Mouse (Mus musculus) thymus, postnatal 14 days (tissue): Measurements from ENCODE around the gene Phf19.

Experiments
- DNase-seq: peaks from one replicate; pipeline ENCODE4 v3.0.0; 2021

Phf19 gene

GRCm38 (mm10) chr2:34913218-34914068 lies at the start of gene Phf19:
TSS of gene Phf19 (minus strand) at chr2:34914026.
- DNase-seq, result peak; percentile 84

- DNase-seq, result peak; percentile 86
Observed at GRCm38 (mm10) chr2:34963371-34963956, 49.6 kb upstream of the Phf19 start.

- DNase-seq, result peak; percentile 73
Observed at GRCm38 (mm10) chr2:34962893-34963292, 49.1 kb upstream of the Phf19 start.

- no peak for DNase-seq
Observed at GRCm38 (mm10) chr2:34962211-34962610, 48.4 kb upstream of the Phf19 start.

- peak; percentile 60 for DNase-seq
Observed at GRCm38 (mm10) chr2:34961481-34962036, 47.7 kb upstream of the Phf19 start, which contains the start of gene Traf1. TSS of gene Traf1 (minus strand) at chr2:34961772.

GRCm38 (mm10) chr2:34960966-34961365 lies 47.1 kb upstream of the Phf19 start:
- no peak for DNase-seq

- DNase-seq, result no peak
Observed at GRCm38 (mm10) chr2:34960466-34960865, 46.6 kb upstream of the Phf19 start.

GRCm38 (mm10) chr2:34958582-34958981 lies 44.8 kb upstream of the Phf19 start:
- DNase-seq, result peak; percentile 67

GRCm38 (mm10) chr2:34958036-34958435 lies 44.2 kb upstream of the Phf19 start:
- no peak for DNase-seq

- DNase-seq, result no peak
Observed at GRCm38 (mm10) chr2:34957405-34957804, 43.6 kb upstream of the Phf19 start.

- no peak for DNase-seq
Observed at GRCm38 (mm10) chr2:34956941-34957340, 43.1 kb upstream of the Phf19 start.

- no peak for DNase-seq
Observed at GRCm38 (mm10) chr2:34954344-34954743, 40.5 kb upstream of the Phf19 start.

- DNase-seq, result no peak
Observed at GRCm38 (mm10) chr2:34953547-34954116, 39.8 kb upstream of the Phf19 start.

GRCm38 (mm10) chr2:34953018-34953417 lies 39.2 kb upstream of the Phf19 start:
- peak; percentile 58 for DNase-seq

- no peak for DNase-seq
Observed at GRCm38 (mm10) chr2:34951469-34951868, 37.6 kb upstream of the Phf19 start.

- DNase-seq, result no peak
Observed at GRCm38 (mm10) chr2:34948622-34949021, 34.8 kb upstream of the Phf19 start.

GRCm38 (mm10) chr2:34946046-34946445 lies 32.2 kb upstream of the Phf19 start:
- no peak for DNase-seq

GRCm38 (mm10) chr2:34945580-34945979 lies 31.8 kb upstream of the Phf19 start:
- DNase-seq, result no peak

- DNase-seq, result peak; percentile 95
Observed at GRCm38 (mm10) chr2:34944761-34945160, 30.9 kb upstream of the Phf19 start.

- DNase-seq, result no peak
Observed at GRCm38 (mm10) chr2:34943556-34944120, 29.8 kb upstream of the Phf19 start.

- no peak for DNase-seq
Observed at GRCm38 (mm10) chr2:34941061-34941675, 27.3 kb upstream of the Phf19 start.

GRCm38 (mm10) chr2:34940246-34940645 lies 26.4 kb upstream of the Phf19 start:
- DNase-seq, result no peak
